In genomic region chr12:40837597-40838337, GRCm38 (mm10) we compare ENCODE assay signal across 8 mouse cellular contexts.
DNase-seq lines count a peak whose midpoint lies in the region; ATAC-seq and TF ChIP-seq lines count a peak whose summit lies in the region.

No protein-coding gene starts in this region.

- no peaks in the 10 kb centered on the region for H3K4me1 ChIP-seq in testis, adult 2 months (ENCODE audit: control insufficient read depth, insufficient read depth, low read length)

- TF ChIP-seq POLR2A in testis, adult 2 months (IDR thresholded peaks at IDR 0.05; ENCODE audit: control insufficient read depth, low read depth, low read length): no peak

- no peaks in the 10 kb centered on the region for H3K36me3 ChIP-seq in testis, adult 2 months (ENCODE audit: control insufficient read depth, insufficient read depth, low read length)

- peak; percentile 82 for ATAC-seq in inflammation-experienced regulatory T-cells, adult 6 months
- peak; percentile 93 for ATAC-seq in megakaryocyte progenitor cell, adult 5-6 weeks (replicated peaks; ENCODE audit: poor library complexity)

- no peak overlapping the region; the same call in 1 of the 2 replicates for H3K4me3 ChIP-seq in testis, adult 2 months (ENCODE audit: control insufficient read depth, low read depth, low read length)

- no peak for DNase-seq in testis, postnatal 14 days (ENCODE audit: low spot score)
- DNase-seq in cerebellum, postnatal 14 days: peak; percentile 84 to 86
- peak; percentile 76 for DNase-seq in frontal cortex, postnatal 25 days (ENCODE audit: low spot score in 2 of 2)
- DNase-seq in left cerebral cortex, adult 18-20 months (ENCODE audit: low spot score in 2 of 2): peak; percentile 80 to 90
- peak; percentile 78 for DNase-seq in right cerebral cortex, postnatal 4 days

- H3K27me3 ChIP-seq in testis, adult 2 months (ENCODE audit: control insufficient read depth, insufficient read depth, low read length): no peaks in the 10 kb centered on the region

- H3K27ac ChIP-seq in testis, adult 2 months (ENCODE audit: control insufficient read depth, insufficient read depth, low read depth, low read length): no peak overlapping the region

- TF ChIP-seq CTCF in testis, adult 2 months (IDR thresholded peaks at IDR 0.05; ENCODE audit: control insufficient read depth, insufficient read depth, insufficient replicate concordance, low read depth, low read length): peak; percentile 48; the same call in 1 of the 2 replicates
